Mouse (Mus musculus) liver, adult (tissue): ENCODE data around the gene Paics.

Source experiments
- GATA4 ChIP-seq: IDR thresholded peaks from 2 replicates; pipeline ENCODE4 v1.6.1; 2014; ENCODE audit warnings: mild to moderate bottlenecking, low read length; ENCODE audit not compliant: insufficient replicate concordance

Paics gene

GRCm38 (mm10) chr5:76944965-76945677 is 6.0 kb upstream of the Paics start:
- no peak for TF ChIP-seq GATA4

- TF ChIP-seq GATA4, result no peak
Measured at GRCm38 (mm10) chr5:76945678-76946033, 5.5 kb upstream of the Paics start.

- no peak for TF ChIP-seq GATA4
Measured at GRCm38 (mm10) chr5:76947142-76947541, 4.0 kb upstream of the Paics start.

- TF ChIP-seq GATA4, result no peak
Measured at GRCm38 (mm10) chr5:76947758-76948157, 3.3 kb upstream of the Paics start.

GRCm38 (mm10) chr5:76950343-76951105 is 583 bp upstream of the Paics start:
- TF ChIP-seq GATA4, result no peak

GRCm38 (mm10) chr5:76952112-76953040 is 1.3 kb downstream of the Paics start:
- TF ChIP-seq GATA4, result no peak

GRCm38 (mm10) chr5:76953794-76954193 is 2.7 kb downstream of the Paics start:
- peak; percentile 29; the same call in 1 of the 2 replicates for TF ChIP-seq GATA4

GRCm38 (mm10) chr5:76954271-76954900 is 3.3 kb downstream of the Paics start:
- TF ChIP-seq GATA4, result no peak

- no peak for TF ChIP-seq GATA4
Measured at GRCm38 (mm10) chr5:76955474-76955873, 4.4 kb downstream of the Paics start.

GRCm38 (mm10) chr5:76957954-76958353 is 6.8 kb downstream of the Paics start:
- no peak for TF ChIP-seq GATA4

- TF ChIP-seq GATA4, result no peak
Measured at GRCm38 (mm10) chr5:76959587-76959986, 8.5 kb downstream of the Paics start.

GRCm38 (mm10) chr5:76962545-76962944 is 11.4 kb downstream of the Paics start:
- TF ChIP-seq GATA4, result no peak

GRCm38 (mm10) chr5:76964651-76965050 is 13.5 kb downstream of the Paics start:
- no peak for TF ChIP-seq GATA4

GRCm38 (mm10) chr5:76969250-76969649 is 18.1 kb downstream of the Paics start:
- TF ChIP-seq GATA4, result no peak

- TF ChIP-seq GATA4, result no peak
Measured at GRCm38 (mm10) chr5:76973488-76973887, 22.4 kb downstream of the Paics start.
